Mouse (Mus musculus) kidney, postnatal 4 days (tissue): ENCODE measurements around the gene Thada.

Experiments
- DNase-seq, 2 experiments: peaks; one replicate each; pipeline ENCODE4 v3.0.0; 2021; ENCODE audit warnings: mixed read lengths in 2 of 2

Thada gene

GRCm38 (mm10) chr17:84156748-84157742, 309.0 kb downstream of the Thada start:
- peak; percentile 72 to 82 for DNase-seq

GRCm38 (mm10) chr17:84156227-84156573, 309.8 kb downstream of the Thada start:
- DNase-seq = peak; percentile 27 to 42

- DNase-seq = peak in 1 of 2 experiments; percentile 6
These were observed 310.3 kb downstream of the Thada start for GRCm38 (mm10) chr17:84155516-84156226.

GRCm38 (mm10) chr17:84155029-84155338, 311.0 kb downstream of the Thada start:
- peak in 1 of 2 experiments; percentile 0 for DNase-seq

GRCm38 (mm10) chr17:84154302-84155028, 311.5 kb downstream of the Thada start:
- DNase-seq = peak; percentile 2

GRCm38 (mm10) chr17:84152976-84153786, 312.8 kb downstream of the Thada start:
- peak; percentile 3 to 8 for DNase-seq

GRCm38 (mm10) chr17:84152206-84152975, 313.6 kb downstream of the Thada start:
- peak; percentile 10 to 11 for DNase-seq

GRCm38 (mm10) chr17:84151306-84151705, 314.7 kb downstream of the Thada start:
- peak; percentile 13 to 38 for DNase-seq

- DNase-seq = peak; percentile 1 to 2
These were observed 315.7 kb downstream of the Thada start for GRCm38 (mm10) chr17:84150291-84150690.

GRCm38 (mm10) chr17:84149566-84149965, 316.4 kb downstream of the Thada start:
- DNase-seq = peak; percentile 0 to 2

- DNase-seq = peak; percentile 61 to 75
These were observed 317.2 kb downstream of the Thada start for GRCm38 (mm10) chr17:84148499-84149484.

GRCm38 (mm10) chr17:84147183-84148108, 318.6 kb downstream of the Thada start:
- no peak for DNase-seq

- DNase-seq = no peak
These were observed 319.4 kb downstream of the Thada start for GRCm38 (mm10) chr17:84146458-84147182.

- peak in 1 of 2 experiments; percentile 69 for DNase-seq
These were observed 320.1 kb downstream of the Thada start for GRCm38 (mm10) chr17:84145826-84146287.

- DNase-seq = no peak
These were observed 321.0 kb downstream of the Thada start for GRCm38 (mm10) chr17:84144762-84145599.

- no peak for DNase-seq
These were observed 321.9 kb downstream of the Thada start for GRCm38 (mm10) chr17:84144130-84144529.

- DNase-seq = peak; percentile 62 to 76
These were observed 322.7 kb downstream of the Thada start for GRCm38 (mm10) chr17:84143219-84143844.
